Mouse (Mus musculus) hindbrain, embryonic 16.5 days (tissue): ENCODE results near the gene Dennd1b. TPM values are rescaled to one million over a fixed set of nuclear protein-coding genes. Genes with fewer than 3 reads are reported as not detected.
A peak's percentile ranks its signal among the peaks of the same experiment; 100 is the strongest.

Source experiments
- ATAC-seq: fragments of 200-750 bp; cut with Nextera tagmentation; 2 replicates; pipeline ENCODE4 v1.8.0; 2017; ENCODE audit warnings: moderate TSS enrichment, moderate library complexity
- H3K27ac ChIP-seq: fragments of 300-500 bp; sonication (generic); 2 replicates; pipeline ENCODE4 v1.5.1; 2014; ENCODE audit warnings: low read depth, mild to moderate bottlenecking, control low read depth, low read length, moderate library complexity
- H3K27me3 ChIP-seq: fragments of 300-500 bp; sonication (generic); replicated peaks from 2 replicates; pipeline ENCODE4 v1.6.1; 2014; ENCODE audit warnings: low read length; ENCODE audit not compliant: control insufficient read depth, insufficient read depth
- H3K36me3 ChIP-seq: fragments of 300-500 bp; sonication (generic); 2 replicates; pipeline ENCODE4 v1.6.1; 2014; ENCODE audit warnings: mild to moderate bottlenecking, low read length, moderate library complexity, mixed read lengths; ENCODE audit not compliant: control insufficient read depth, insufficient read depth
- H3K4me1 ChIP-seq: fragments of 300-500 bp; sonication (generic); 2 replicates; pipeline ENCODE4 v1.6.1; 2014; ENCODE audit warnings: low read depth, low read length; ENCODE audit not compliant: control insufficient read depth, insufficient read depth
- H3K4me2 ChIP-seq: fragments of 300-500 bp; sonication (generic); 2 replicates; pipeline ENCODE4 v1.6.1; 2014; ENCODE audit warnings: mild to moderate bottlenecking, low read length, control low read depth, moderate library complexity
- H3K4me3 ChIP-seq: fragments of 300-500 bp; sonication (generic); 2 replicates; pipeline ENCODE4 v1.5.1; 2014; ENCODE audit warnings: mild to moderate bottlenecking, low read length, control low read depth, moderate library complexity
- H3K9ac ChIP-seq: fragments of 300-500 bp; sonication (generic); 2 replicates; pipeline ENCODE4 v1.6.1; 2014; ENCODE audit warnings: low read depth, mild to moderate bottlenecking, control low read depth, low read length, moderate library complexity
- H3K9me3 ChIP-seq: fragments of 300-500 bp; sonication (generic); 2 replicates; pipeline ENCODE4 v1.6.1; 2014; ENCODE audit warnings: mild to moderate bottlenecking, low read length, moderate library complexity; ENCODE audit not compliant: control insufficient read depth
- WGBS: fragments of 180-500 bp; shearing (Covaris S2); extraction: QIAGEN DNeasy Blood & Tissue Kit; methylation state at CpG from one replicate; pipeline ENCODE4 v1.1.7; 2014; 5-methylcytosine and 5-hydroxymethylcytosine counted together
- polyA plus RNA-seq: library from polyadenylated mRNA; unstranded; fragments of >200 nt; fragmentation: Nextera tagmentation; extraction: Ambion mirVana; gene quantifications from 2 replicates; pipeline ENCODE4 v1.2.1, GENCODE M21; 2015

Gene Dennd1b
- polyA plus RNA-seq, 1 experiment from 2014 or later, result 7.9 TPM

DNA sequence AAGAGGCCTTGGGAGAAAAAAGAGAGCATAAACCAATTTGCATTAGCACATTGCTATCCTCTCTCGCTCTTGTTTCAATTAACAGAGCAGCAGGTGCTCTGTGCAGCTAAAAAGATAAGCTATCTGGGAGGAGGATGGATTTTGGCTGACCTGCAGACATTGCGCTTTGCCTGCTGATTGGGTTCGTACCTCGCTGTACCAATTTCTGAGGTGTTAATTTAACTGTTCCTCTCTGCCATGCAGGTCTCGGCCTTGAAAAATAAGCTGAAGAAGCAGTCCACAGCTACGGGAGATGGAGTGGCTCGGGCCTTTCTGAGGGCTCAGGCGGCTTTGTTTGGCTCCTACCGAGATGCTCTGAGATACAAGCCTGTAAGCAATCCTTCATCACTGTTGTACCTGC lies 138.5 kb downstream of the Dennd1b start:
- 61% methylated on average over 9 of the region's 9 CpGs for WGBS
- no peak overlapping the region for H3K9ac ChIP-seq
- H3K4me1 ChIP-seq, result no peaks in the 10 kb centered on the region
- H3K9me3 ChIP-seq, result no peaks in the 10 kb centered on the region
- 0 out of 2 replicates have a peak overlapping the region, but pooled peaks have one; percentile 40 for H3K27ac ChIP-seq
- no peak overlapping the region for H3K4me3 ChIP-seq
- no peaks in the 10 kb centered on the region for H3K27me3 ChIP-seq
- peak; percentile 73 for ATAC-seq
- peaks cover 7% of the 10 kb centered on the region; the same call in 1 of the 2 replicates for H3K36me3 ChIP-seq
- no peak overlapping the region for H3K4me2 ChIP-seq

- WGBS, result 94% methylated on average over 2 of the region's 2 CpGs
- H3K9me3 ChIP-seq, result no peaks in the 10 kb centered on the region
Measured at GRCm38 (mm10) chr1:139108251-139108650, 145.0 kb downstream of the Dennd1b start.

GRCm38 (mm10) chr1:139122626-139123025 lies 159.4 kb downstream of the Dennd1b start:
- H3K9me3 ChIP-seq, result no peaks in the 10 kb centered on the region
- no peak for ATAC-seq
- no peak overlapping the region for H3K4me3 ChIP-seq
- WGBS, result 96% methylated on average over 8 of the region's 8 CpGs
- H3K9ac ChIP-seq, result no peak overlapping the region
- no peaks in the 10 kb centered on the region for H3K27me3 ChIP-seq
- H3K36me3 ChIP-seq, result 0 out of 2 replicates have a peak, but pooled peaks cover 3% of the 10 kb centered on the region
- no peak overlapping the region for H3K27ac ChIP-seq
- no peak overlapping the region for H3K4me2 ChIP-seq
- H3K4me1 ChIP-seq, result no peaks in the 10 kb centered on the region

More at GRCm38 (mm10) chr1:139108251-139108650, 145.0 kb downstream of the Dennd1b start:
- Histone ChIP-seq H3K4me1 (no peaks in the 10 kb centered on the region), H3K4me2 (no peak overlapping the region), H3K4me3 (no peak overlapping the region), H3K36me3 (peaks cover 10% of the 10 kb centered on the region), H3K27ac (no peak overlapping the region), H3K27me3 (no peaks in the 10 kb centered on the region), H3K9ac (no peak overlapping the region)
- ATAC-seq, result no peak

GRCm38 (mm10) chr1:139139644-139140043 lies 176.4 kb downstream of the Dennd1b start:
- H3K36me3 ChIP-seq, result no peaks in the 10 kb centered on the region
- H3K4me1 ChIP-seq, result no peaks in the 10 kb centered on the region
- ATAC-seq, result no peak
- H3K27ac ChIP-seq, result no peak overlapping the region
- 60% methylated on average over 1 of the region's 1 CpGs for WGBS
- no peaks in the 10 kb centered on the region for H3K27me3 ChIP-seq
- no peaks in the 10 kb centered on the region for H3K9me3 ChIP-seq
- H3K9ac ChIP-seq, result no peak overlapping the region
- H3K4me2 ChIP-seq, result no peak overlapping the region
- H3K4me3 ChIP-seq, result no peak overlapping the region

GRCm38 (mm10) chr1:139145516-139145915 lies 182.3 kb downstream of the Dennd1b start:
- Histone ChIP-seq H3K27me3 (no peaks in the 10 kb centered on the region), H3K27ac (no peak overlapping the region), H3K4me1 (no peaks in the 10 kb centered on the region), H3K9ac (no peak overlapping the region), H3K9me3 (no peaks in the 10 kb centered on the region), H3K4me3 (no peak overlapping the region), H3K36me3 (peaks cover 2% of the 10 kb centered on the region; the same call in 1 of the 2 replicates), H3K4me2 (no peak overlapping the region)
- WGBS, result 98% methylated on average over 1 of the region's 2 CpGs
- no peak for ATAC-seq

DNA sequence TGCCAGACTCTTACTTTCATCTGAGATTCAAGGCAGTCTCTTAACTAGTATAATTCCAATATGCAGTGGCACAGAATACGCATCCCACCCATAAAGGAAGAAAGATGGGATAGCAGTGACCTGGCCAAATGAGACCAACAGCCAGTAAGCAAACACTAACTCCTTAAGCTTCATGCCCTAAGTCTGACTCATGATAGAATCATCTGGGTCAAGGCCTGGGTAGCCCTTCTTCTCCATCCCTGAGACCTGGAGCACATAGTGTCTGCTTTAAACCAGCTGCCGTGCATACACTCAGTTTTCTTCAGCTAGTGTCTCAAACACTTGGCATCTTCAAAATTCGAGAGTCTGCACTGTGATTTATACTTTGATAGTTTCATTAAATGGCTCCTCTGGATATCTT lies 183.1 kb downstream of the Dennd1b start:
- H3K36me3 ChIP-seq, result peaks cover 2% of the 10 kb centered on the region; the same call in 1 of the 2 replicates
- H3K27me3 ChIP-seq, result no peaks in the 10 kb centered on the region
- no peaks in the 10 kb centered on the region for H3K9me3 ChIP-seq
- no peak overlapping the region for H3K4me2 ChIP-seq
- no peak overlapping the region for H3K4me3 ChIP-seq
- H3K27ac ChIP-seq, result no peak overlapping the region
- H3K4me1 ChIP-seq, result no peaks in the 10 kb centered on the region
- 87% methylated on average over 3 of the region's 3 CpGs for WGBS
- ATAC-seq, result no peak
- H3K9ac ChIP-seq, result no peak overlapping the region

GRCm38 (mm10) chr1:139153006-139153405 lies 189.8 kb downstream of the Dennd1b start:
- WGBS, result 47% methylated on average over 2 of the region's 2 CpGs
- H3K4me3 ChIP-seq, result no peak overlapping the region
- H3K27ac ChIP-seq, result no peak overlapping the region
- no peak overlapping the region for H3K9ac ChIP-seq
- ATAC-seq, result no peak
- no peaks in the 10 kb centered on the region for H3K27me3 ChIP-seq
- no peaks in the 10 kb centered on the region for H3K4me1 ChIP-seq
- H3K9me3 ChIP-seq, result no peaks in the 10 kb centered on the region
- no peaks in the 10 kb centered on the region for H3K36me3 ChIP-seq
- H3K4me2 ChIP-seq, result no peak overlapping the region

GRCm38 (mm10) chr1:139153493-139153892 lies 190.3 kb downstream of the Dennd1b start:
- WGBS, result 24% methylated on average over 6 of the region's 6 CpGs
- no peak overlapping the region for H3K27ac ChIP-seq

DNA sequence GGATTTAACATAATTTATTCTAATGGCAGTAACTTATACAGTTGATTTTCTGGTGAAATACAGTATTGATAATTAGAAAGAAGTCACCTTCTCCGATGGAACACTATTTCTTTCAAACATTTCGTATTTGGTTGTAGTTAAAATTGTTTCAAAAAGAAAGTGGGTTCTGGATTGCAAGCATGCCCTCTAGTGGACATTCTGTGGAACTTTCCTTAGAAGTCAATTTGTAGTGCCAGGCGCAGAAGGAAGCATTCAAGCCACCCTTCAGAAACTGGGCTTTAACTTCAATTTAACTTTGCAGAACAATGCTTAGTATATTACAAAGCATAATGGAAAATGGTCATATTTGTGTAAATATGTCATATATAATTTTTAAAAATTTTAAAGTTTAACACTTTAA lies 193.2 kb downstream of the Dennd1b start:
- Histone ChIP-seq H3K27me3 (no peaks in the 10 kb centered on the region), H3K9me3 (no peaks in the 10 kb centered on the region), H3K4me3 (no peak overlapping the region), H3K9ac (no peak overlapping the region), H3K36me3 (no peaks in the 10 kb centered on the region), H3K4me1 (no peaks in the 10 kb centered on the region), H3K27ac (no peak overlapping the region), H3K4me2 (no peak overlapping the region)
- WGBS, result 18% methylated on average over 3 of the region's 3 CpGs
- no peak for ATAC-seq

More at GRCm38 (mm10) chr1:139153493-139153892, 190.3 kb downstream of the Dennd1b start:
- no peak overlapping the region for H3K4me3 ChIP-seq
- no peak overlapping the region for H3K9ac ChIP-seq
- H3K27me3 ChIP-seq, result no peaks in the 10 kb centered on the region
- no peaks in the 10 kb centered on the region for H3K4me1 ChIP-seq
- H3K4me2 ChIP-seq, result no peak overlapping the region
- H3K9me3 ChIP-seq, result no peaks in the 10 kb centered on the region
- ATAC-seq, result no peak
- no peaks in the 10 kb centered on the region for H3K36me3 ChIP-seq

GRCm38 (mm10) chr1:139161619-139162018 lies 198.4 kb downstream of the Dennd1b start:
- ATAC-seq, result no peak
- H3K9ac ChIP-seq, result no peak overlapping the region

More at GRCm38 (mm10) chr1:139161619-139162018, 198.4 kb downstream of the Dennd1b start:
- Histone ChIP-seq H3K27me3 (no peaks in the 10 kb centered on the region), H3K27ac (no peak overlapping the region), H3K4me1 (no peaks in the 10 kb centered on the region), H3K4me2 (no peak overlapping the region), H3K36me3 (no peaks in the 10 kb centered on the region), H3K9me3 (no peaks in the 10 kb centered on the region), H3K4me3 (no peak overlapping the region)
- 58% methylated on average over 3 of the region's 3 CpGs for WGBS
